Mouse (Mus musculus): ENCODE data around the gene Ccr3.

DNA sequence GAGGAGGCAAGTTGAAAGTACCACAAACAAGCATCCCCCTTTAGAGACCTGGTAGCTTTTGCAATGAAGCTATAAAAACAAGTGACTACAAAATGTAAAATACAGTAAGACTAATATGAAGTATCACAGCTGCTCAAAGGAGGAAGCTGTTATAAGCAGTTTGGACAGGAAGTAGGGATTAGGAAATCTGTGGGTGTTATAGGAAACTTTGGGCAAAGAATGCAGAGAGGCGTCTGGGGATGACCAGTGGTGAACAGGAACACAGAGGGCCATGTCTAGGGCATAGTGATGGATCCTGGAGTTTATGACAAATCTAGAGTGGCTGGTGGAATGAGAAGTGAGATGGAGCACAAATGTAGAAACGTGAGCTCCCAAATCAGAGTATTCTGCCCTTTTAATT, 31.8 kb downstream of the Ccr3 start:
- TF ChIP-seq TBP (conservative IDR thresholded peaks at IDR 0.05; ENCODE audit: low read depth, low read length) (no peak), CTCF (conservative IDR thresholded peaks at IDR 0.05 in 1 of 2, IDR thresholded peaks at IDR 0.05 in 1 of 2; ENCODE audit: low read depth in 2 of 2, low read length in 2 of 2) (no peak), POLR2A (IDR thresholded peaks at IDR 0.05; ENCODE audit: low read depth, low read length) (no peak)

All from CH12.LX (cell line).